Mouse (Mus musculus) heart, postnatal 10 days (tissue): ENCODE data around the gene Fam181a. TPM values are rescaled to one million over a fixed set of nuclear protein-coding genes. Genes with fewer than 3 reads are reported as not detected.

Experiments
- DNase-seq, 2 experiments: peaks; one replicate each; pipeline ENCODE4 v3.0.0; 2021
- intact Hi-C: fragments of 180-260 bp; cut with DNase I; formaldehyde crosslinking; loops from one replicate; pipeline ENCODE4 v1.15.1; 2025
- total RNA-seq, 2 experiments: library from RNA; stranded (reverse); gene quantifications; 2 replicates each; pipeline ENCODE4 v1.2.3; 2021

The Fam181a gene
- total RNA-seq, 2 experiments from 2014 or later: not detected

DNA sequence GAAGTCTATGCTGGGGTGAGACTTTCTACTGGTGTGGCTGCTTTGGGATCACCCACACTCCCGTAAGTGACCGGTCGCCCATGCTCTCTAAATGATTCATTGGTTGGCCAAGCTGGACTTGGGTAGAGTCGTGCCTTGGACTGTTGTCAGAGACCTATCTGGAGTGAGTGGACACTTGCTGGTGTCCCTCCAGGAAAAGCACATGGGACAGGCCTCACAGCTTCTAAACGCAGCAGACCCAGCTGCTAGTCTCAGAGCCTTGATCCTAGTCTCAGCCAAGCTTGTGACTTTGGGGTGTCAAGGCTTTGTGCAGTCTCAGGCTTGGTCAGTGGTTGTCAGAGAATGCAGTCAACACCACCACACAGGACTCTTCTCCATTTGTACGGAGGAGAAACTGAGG, 42.0 kb downstream of the Fam181a start:
- peak; percentile 72 to 73 for DNase-seq
- intact Hi-C loops: no loop called here

DNA sequence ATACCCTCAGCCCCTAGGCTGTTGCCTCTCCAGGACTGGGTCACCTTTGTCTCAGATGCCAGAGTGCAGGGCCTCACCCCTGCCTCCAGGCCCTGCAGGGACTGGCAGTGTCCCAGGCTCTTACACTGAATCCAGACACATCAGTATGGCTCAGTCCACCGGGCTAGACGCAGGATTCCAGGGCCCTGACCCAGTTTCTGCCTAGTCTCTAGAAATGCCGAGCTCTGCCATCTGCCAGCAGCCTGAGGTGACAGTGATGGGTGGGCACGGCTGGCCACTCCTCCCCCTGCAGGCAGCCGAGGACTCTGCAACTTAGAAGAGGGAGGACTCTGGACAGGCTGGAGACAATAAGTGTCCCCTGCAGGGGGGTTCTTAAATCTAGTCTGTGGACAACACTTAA, 42.8 kb downstream of the Fam181a start:
- intact Hi-C loops: no loop called here
- peak; percentile 89 to 91 for DNase-seq

DNA sequence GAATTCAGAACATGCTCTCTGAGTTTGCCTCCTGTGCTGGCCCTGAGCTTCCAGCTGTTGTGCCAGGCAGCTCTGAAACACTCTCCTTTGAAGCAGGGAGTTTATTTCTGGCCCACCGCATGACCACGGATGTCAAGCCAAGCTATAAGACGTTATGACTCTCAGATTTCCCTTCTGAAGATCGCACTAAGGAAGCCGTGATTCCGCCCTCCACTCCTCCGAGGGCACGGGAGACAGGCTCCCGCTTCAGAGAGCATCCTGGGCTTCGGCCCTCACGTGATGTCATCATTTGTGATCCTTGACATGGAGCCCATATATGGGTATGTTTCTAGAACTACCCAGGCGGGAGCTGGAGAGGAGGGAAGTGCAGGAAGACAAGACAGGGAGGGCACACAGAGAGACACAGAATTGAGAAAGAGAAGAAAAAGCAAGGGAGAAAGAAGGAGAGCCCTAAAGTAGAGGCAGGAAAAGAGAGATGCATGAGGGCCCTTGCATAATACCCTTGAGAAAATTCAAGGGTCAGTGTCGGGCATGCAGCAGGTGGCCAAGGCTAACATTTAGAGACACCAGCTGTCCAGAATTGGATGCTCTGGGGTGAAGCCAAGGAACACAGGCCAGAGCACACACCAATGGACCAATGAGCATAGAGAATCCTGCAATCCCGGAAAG, 45.1 kb downstream of the Fam181a start, which contains the start of gene Asb2:
TSS of gene Asb2 (minus strand) at position 256 of the 669 bp plus-strand sequence.
- peak; percentile 71 to 74 for DNase-seq
- intact Hi-C loops: no loop called here

DNA sequence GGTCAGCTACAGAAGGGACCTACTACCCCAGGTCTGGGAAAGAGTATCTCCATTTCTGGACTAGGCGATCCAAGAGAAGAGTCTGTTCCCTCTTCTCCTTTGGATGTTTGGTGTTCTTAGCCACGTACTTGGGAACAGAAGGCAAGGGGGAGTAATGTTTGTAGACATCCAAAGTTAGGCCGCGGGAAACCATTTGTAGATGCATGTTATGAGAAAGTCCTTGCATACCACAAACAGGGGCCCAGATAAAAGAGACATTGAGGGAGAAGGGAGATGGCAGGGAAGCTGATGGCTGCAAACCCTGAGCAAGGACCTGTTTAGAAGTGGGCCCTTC, 45.6 kb downstream of the Fam181a start:
- intact Hi-C loops: no loop called here
- DNase-seq: no peak

DNA sequence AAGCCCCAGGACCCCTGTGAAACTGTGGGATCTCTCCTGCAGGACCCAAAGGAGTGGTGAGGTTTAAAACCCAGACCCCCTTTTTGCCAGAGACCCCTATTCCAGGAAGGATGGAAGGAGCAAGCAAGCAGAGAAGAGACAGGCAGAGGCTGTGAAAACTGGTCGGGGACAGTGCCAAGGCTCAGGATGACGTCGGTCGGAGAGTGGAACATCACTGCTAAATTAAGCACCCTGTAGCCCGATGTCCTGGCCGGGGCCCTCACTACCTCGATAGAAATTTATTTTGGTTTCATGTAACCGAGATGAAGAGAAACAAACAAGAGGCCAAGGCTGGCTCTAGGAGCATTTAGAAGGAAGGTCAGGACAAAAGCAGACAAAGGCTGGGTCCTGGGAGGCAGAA, 47.4 kb downstream of the Fam181a start:
- DNase-seq: peak; percentile 80 to 88

DNA sequence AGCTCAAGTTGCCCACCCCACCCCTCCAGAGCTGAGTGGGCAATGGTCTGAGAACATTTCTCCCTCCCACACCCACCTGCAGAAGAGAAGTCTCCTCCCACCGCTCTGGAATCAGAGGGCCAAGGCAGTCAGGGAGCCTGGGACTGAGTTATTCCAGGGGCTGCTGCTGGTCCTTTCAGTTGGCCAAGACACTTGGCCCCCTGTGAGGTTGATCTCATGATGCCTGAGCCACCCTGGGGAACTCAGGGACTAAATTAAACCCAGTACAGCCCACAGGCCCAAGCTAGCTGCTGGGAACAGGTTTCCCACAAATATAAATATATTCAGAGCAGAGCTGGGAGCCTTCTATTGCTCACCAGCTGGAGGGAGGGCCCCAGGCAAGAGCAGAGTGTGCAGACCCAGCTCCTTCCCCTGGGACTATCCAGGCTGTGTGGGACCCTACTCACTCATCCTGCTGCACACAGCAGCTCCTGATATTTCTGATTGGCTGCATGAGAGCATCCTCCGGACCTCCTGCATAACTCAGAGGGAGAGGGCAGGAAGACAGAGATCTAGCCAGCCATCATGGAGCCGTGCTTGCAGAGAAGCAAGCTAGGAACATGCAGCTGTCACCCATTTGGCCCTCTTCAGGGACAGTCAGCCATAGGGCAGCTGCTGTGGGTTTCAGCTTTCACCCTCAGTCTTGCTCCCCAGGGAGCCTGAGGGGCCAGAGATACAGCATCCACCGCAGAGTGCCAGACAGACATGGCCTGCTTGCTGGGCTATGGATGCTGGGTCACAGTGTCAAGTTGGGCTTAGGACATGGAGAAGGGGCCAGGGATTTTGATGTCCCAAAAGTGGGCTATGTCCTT, 48.4 kb downstream of the Fam181a start:
- intact Hi-C loops: no loop called here
- peak in 1 of 2 experiments; percentile 48 for DNase-seq

More for the DNA sequence above, 47.4 kb downstream of the Fam181a start:
- intact Hi-C loops: no loop called here

DNA sequence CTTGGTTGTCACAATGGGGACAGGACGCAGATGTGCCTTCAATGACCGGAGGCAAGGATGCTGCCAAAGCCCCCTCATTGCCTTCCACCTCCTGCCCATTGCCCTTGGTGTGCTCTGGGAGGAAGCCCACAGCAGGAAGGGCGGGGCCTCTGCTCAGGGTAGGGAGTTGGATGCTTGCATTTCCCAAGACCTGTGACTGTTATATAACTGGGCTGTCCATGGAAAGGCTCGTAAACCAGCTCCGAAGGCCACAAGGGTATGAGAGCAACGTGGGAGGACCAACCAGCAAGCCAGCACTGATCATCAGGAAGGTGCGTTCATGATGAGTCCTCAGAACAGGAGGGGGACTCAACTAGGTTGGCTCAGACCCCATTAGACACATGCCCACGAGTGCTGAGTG, 50.0 kb downstream of the Fam181a start:
- intact Hi-C loops: no loop called here
- no peak for DNase-seq

DNA sequence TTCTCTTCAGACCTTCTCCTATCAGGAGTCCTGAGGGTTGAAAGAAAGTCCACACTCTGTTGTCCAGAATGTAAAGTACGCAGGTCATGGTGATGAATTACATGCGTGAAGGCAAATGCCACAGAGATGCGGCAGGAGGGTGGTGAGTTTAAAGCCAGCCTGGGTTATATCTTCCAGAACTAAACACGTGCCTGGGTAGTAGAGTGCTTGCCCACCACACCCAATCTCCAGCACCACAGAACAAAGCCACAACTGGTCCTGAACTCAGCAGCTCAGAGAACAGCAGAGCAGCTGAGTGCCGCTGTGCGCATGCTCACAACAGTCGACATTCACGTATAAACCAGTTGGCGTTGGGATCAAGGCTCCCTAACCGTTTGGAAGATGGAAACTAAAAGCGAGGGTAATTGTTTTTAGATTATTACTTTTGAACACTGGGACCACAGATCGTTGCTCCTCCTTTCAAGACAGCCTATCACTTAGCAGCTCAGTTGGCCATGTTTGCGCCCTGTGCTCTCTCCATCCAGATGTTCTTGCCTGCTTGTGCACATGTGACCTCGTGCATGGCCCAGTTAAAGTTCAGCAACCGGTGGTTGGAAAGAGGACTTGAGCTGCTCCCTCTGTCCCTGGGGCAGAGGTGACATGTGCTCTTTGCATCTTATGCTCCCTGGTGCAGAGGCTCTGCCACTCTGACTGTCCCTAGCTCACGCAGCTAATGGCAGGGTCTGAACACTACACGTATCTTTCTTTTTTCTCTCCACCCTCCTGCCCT, 50.9 kb downstream of the Fam181a start:
- intact Hi-C loops: no loop called here
- DNase-seq: peak in 1 of 2 experiments; percentile 24

DNA sequence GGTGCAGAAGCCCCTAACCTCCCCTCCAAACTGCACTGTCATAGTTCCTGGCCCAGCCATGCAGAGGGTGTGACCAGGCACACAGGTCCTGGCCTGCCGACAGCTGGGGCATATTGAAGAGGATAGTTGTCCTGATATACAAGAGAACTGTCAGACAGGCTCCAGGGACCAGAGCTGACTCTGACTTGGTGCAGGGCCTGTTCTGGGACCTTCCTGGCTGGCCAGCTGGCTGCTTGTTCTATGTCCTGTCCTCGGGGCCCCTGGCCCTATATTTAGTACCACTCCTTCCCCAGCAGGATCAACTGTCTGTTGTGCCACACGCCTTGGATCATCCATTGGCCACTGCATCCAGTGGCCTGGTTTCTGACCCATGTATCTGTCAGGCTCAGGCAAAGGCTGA, 51.6 kb downstream of the Fam181a start:
- DNase-seq: peak; percentile 52 to 74
- intact Hi-C loops: no loop called here

Other genes starting within 250 kb of the Fam181a start
- gene Prima1, start 68.8 kb upstream of the Fam181a start, total RNA-seq: under 1 TPM; 0.30 to 0.38 TPM
- gene Asb2, start 45.0 kb downstream of the Fam181a start, total RNA-seq: 100 to 1,000 TPM; 406 to 430 TPM
- gene Otub2, start 77.7 kb downstream of the Fam181a start, total RNA-seq: 1 to 10 TPM; 2.7 to 3.4 TPM
- gene 9330161L09Rik, start 96.8 kb downstream of the Fam181a start, total RNA-seq: 1 to 10 TPM in 1 of 2 experiments, under 1 TPM in 1; 0.97 to 1.8 TPM
- gene Ddx24, start 114.9 kb downstream of the Fam181a start, total RNA-seq: 10 to 100 TPM; 82.2 to 94.5 TPM
- 100 to 1,000 TPM in 1 of 2 experiments, 10 to 100 TPM in 1; 75.4 to 153 TPM for gene Ifi27, start 123.2 kb downstream of the Fam181a start, total RNA-seq
- gene Ifi27l2a, start 132.7 kb downstream of the Fam181a start, total RNA-seq: 10 to 100 TPM in 1 of 2 experiments, 1 to 10 TPM in 1; 5.7 to 11.5 TPM
- not detected for gene Ifi27l2b, start 146.2 kb downstream of the Fam181a start, total RNA-seq
- gene Ppp4r4, start 221.3 kb downstream of the Fam181a start, total RNA-seq: under 1 TPM; 0.47 to 0.48 TPM